Mouse (Mus musculus) heart, embryonic 11.5 days (tissue): ENCODE results near the gene Cst12. TPM values are rescaled to one million over a fixed set of nuclear protein-coding genes. Genes with fewer than 3 reads are reported as not detected.

Source experiments
- ATAC-seq: fragments of 200-750 bp; cut with Nextera tagmentation; replicated peaks from 2 replicates; pipeline ENCODE4 v1.8.0; 2017; ENCODE audit warnings: moderate library complexity; ENCODE audit not compliant: insufficient number of reproducible peaks, low FRiP score, low TSS enrichment
- H3K27ac ChIP-seq: fragments of 300-500 bp; sonication (generic); 2 replicates; pipeline ENCODE4 v1.5.1; 2014; ENCODE audit warnings: mild to moderate bottlenecking, low read depth, low read length
- H3K27me3 ChIP-seq: fragments of 300-500 bp; sonication (generic); 2 replicates; pipeline ENCODE4 v1.6.1; 2014; ENCODE audit warnings: mild to moderate bottlenecking, low read length, mixed read lengths; ENCODE audit not compliant: control insufficient read depth, insufficient read depth
- H3K36me3 ChIP-seq: fragments of 300-500 bp; sonication (generic); 2 replicates; pipeline ENCODE4 v1.6.1; 2014; ENCODE audit warnings: mild to moderate bottlenecking, low read length, moderate library complexity, mixed read lengths; ENCODE audit not compliant: control insufficient read depth, insufficient read depth
- H3K4me1 ChIP-seq: fragments of 300-500 bp; sonication (generic); 2 replicates; pipeline ENCODE4 v1.6.1; 2014; ENCODE audit warnings: low read length; ENCODE audit not compliant: control insufficient read depth, insufficient read depth
- H3K4me2 ChIP-seq: fragments of 300-500 bp; sonication (generic); 2 replicates; pipeline ENCODE4 v1.6.1; 2014; ENCODE audit warnings: mild to moderate bottlenecking, moderate library complexity
- H3K4me3 ChIP-seq: fragments of 300-500 bp; sonication (generic); 2 replicates; pipeline ENCODE4 v1.5.1; 2014; ENCODE audit warnings: low read depth, low read length
- H3K9ac ChIP-seq: fragments of 300-500 bp; sonication (generic); 2 replicates; pipeline ENCODE4 v1.6.1; 2014; ENCODE audit warnings: mild to moderate bottlenecking, low read depth, low read length, moderate library complexity
- H3K9me3 ChIP-seq: fragments of 300-500 bp; sonication (generic); replicated peaks from 2 replicates; pipeline ENCODE4 v1.6.1; 2016; ENCODE audit warnings: low read length; ENCODE audit not compliant: control insufficient read depth
- WGBS: fragments of 180-500 bp; shearing (Covaris S2); extraction: QIAGEN DNeasy Blood & Tissue Kit; methylation state at CpG from one replicate; pipeline ENCODE4 v1.1.7; 2014; ENCODE audit not compliant: insufficient replicate concordance; 5-methylcytosine and 5-hydroxymethylcytosine counted together
- polyA plus RNA-seq: library from polyadenylated mRNA; unstranded; fragments of >200 nt; fragmentation: Nextera tagmentation; extraction: Ambion mirVana; gene quantifications from 2 replicates; pipeline ENCODE4 v1.2.1, GENCODE M21; 2014

Cst12 gene
- polyA plus RNA-seq, 1 experiment from 2014 or later = not detected

DNA sequence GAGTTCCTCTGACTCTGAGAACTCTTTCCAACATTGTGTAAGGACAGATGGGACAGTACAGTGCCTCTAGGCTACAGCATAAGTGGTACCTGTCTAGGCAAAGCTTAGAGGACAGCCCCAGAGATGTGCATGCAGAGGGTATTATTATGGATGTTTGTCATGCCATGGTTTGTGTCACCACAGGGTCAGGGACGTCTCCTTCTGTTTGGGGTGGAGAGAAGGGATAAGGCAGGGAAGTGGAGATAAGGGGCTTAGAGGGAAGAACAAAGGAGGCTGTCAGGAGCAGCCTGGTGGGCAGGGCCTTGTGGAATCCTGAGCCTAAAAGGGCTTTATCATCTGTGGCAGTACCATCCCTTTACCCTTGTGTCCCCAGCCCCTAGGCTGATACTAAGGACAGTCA, 7.5 kb upstream of the Cst12 start, which contains the start of gene 8030411F24Rik:
TSS of gene 8030411F24Rik (plus strand) at position 301 of the 400 bp plus-strand sequence.
- H3K4me2 ChIP-seq = no peak within 1 kb of the TSS
- no peaks in the 10 kb centered on the region for H3K27me3 ChIP-seq
- H3K36me3 ChIP-seq = no peaks in the 10 kb centered on the region
- H3K27ac ChIP-seq = no peak within 1 kb of the TSS
- WGBS = 5% methylated on average over 1 of the region's 1 CpGs
- no peaks in the 10 kb centered on the region for H3K9me3 ChIP-seq
- no peak within 1 kb of the TSS for H3K4me3 ChIP-seq
- H3K4me1 ChIP-seq = no peaks in the 10 kb centered on the region
- no peak within 1 kb of the TSS for H3K9ac ChIP-seq
- ATAC-seq = no peak

DNA sequence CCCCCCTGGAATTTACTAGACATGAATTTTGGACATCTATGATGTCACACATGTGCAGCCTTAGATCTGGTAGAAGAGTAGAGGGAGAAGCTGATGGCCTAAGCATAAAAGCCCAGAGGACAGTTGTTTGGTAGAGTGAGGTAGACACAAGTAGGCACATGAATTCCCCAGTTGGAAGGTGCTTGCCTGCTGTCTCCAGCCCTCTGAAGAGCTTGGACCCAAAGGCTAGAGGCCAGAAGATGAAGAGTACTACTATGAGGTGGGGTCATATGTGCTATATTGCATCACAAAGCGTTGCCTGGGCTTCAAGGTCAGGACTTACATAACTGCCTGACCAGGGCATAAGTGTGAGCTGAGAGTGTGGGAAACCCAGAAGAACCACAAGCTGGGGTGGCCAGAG, 9.3 kb downstream of the Cst12 start, which contains the start of gene Cst8:
TSS of gene Cst8 (plus strand) at position 301 of the 400 bp plus-strand sequence.
- Histone ChIP-seq H3K9ac (no peak within 1 kb of the TSS), H3K36me3 (no peaks in the 10 kb centered on the region), H3K4me2 (no peak within 1 kb of the TSS), H3K27ac (no peak within 1 kb of the TSS), H3K9me3 (no peaks in the 10 kb centered on the region), H3K4me3 (no peak within 1 kb of the TSS), H3K4me1 (peaks cover 6% of the 10 kb centered on the region; the same call in 1 of the 2 replicates), H3K27me3 (no peaks in the 10 kb centered on the region)
- no peak for ATAC-seq
- WGBS = 84% methylated on average over 1 of the region's 1 CpGs

DNA sequence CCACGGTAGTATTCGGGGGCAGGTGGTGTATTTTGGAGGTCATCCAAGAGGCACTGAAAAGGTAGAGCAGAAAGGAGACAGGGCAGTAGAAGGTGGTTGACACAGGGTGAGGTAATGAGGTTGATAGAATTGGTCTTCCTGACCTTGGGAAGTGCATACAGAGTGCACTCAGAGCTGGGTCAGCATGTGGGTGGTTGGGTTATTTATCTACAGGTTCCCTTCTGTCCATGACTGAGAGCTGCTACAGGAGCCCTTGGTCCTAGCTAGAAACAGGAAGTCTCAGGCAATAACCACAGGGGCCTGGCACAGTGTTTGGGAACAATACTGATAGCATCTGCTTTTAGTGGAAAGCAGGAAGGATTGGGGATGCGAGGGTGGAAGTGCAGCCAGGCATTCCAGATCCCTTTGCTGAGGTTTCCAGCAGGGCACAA, 12.3 kb downstream of the Cst12 start:
- no peaks in the 10 kb centered on the region for H3K27me3 ChIP-seq
- 56% methylated on average over 3 of the region's 3 CpGs for WGBS
- no peak overlapping the region for H3K9ac ChIP-seq
- no peak overlapping the region for H3K27ac ChIP-seq
- H3K4me1 ChIP-seq = peaks cover 6% of the 10 kb centered on the region; the same call in 1 of the 2 replicates
- no peaks in the 10 kb centered on the region for H3K9me3 ChIP-seq
- ATAC-seq = no peak; the same call in 1 of the 2 replicates
- H3K4me2 ChIP-seq = no peak overlapping the region
- no peak overlapping the region for H3K4me3 ChIP-seq
- H3K36me3 ChIP-seq = no peaks in the 10 kb centered on the region

DNA sequence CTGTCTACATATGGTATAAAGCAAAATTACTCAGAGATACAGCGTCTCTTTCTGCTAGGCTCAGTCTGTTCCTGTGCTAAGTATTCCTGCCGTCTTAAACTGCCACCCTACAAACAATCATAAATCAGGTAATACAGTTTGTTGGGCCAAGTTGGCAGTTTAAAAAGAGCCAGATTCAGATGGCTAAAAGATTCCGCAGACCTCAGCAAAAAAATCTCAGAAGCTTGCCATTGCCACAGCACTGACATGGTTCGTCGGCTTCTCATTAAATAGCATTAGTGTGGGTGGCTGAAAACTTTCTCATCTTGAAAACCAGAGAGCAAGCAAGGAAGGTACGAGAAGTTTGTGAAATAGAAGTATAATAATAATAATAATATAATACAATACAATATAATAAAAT, 17.5 kb downstream of the Cst12 start:
- no peak overlapping the region for H3K4me3 ChIP-seq
- no peaks in the 10 kb centered on the region for H3K27me3 ChIP-seq
- H3K9me3 ChIP-seq = no peaks in the 10 kb centered on the region
- H3K9ac ChIP-seq = no peak overlapping the region
- no peaks in the 10 kb centered on the region for H3K36me3 ChIP-seq
- no peak overlapping the region for H3K27ac ChIP-seq
- H3K4me2 ChIP-seq = no peak overlapping the region
- ATAC-seq = no peak
- 77% methylated on average over 6 of the region's 6 CpGs for WGBS
- peaks cover under 1% of the 10 kb centered on the region; the same call in 1 of the 2 replicates for H3K4me1 ChIP-seq

DNA sequence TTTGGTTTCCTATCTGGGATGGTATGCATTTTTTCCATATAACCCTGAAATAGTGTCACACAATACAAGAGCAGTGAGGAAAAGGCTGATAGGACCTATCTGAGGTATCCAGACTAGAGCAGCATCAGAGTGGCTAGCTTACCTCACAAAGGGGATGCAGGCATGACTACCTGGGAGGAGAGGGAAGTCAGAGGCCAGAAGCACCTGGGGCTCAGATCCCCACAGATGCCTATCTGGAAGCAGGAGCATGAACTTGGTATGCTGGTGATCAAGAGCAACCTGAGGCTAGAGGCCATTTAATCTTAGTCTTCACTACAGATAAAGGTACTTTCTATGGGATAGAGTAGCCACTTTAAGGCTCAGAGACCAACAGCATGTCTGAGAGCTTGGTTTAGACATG, 30.7 kb downstream of the Cst12 start, which contains the start of gene Cst13:
TSS of gene Cst13 (plus strand) at position 173 of the 400 bp plus-strand sequence.
- ATAC-seq = no peak
- no peaks in the 10 kb centered on the region for H3K36me3 ChIP-seq
- H3K4me3 ChIP-seq = no peak within 1 kb of the TSS

DNA sequence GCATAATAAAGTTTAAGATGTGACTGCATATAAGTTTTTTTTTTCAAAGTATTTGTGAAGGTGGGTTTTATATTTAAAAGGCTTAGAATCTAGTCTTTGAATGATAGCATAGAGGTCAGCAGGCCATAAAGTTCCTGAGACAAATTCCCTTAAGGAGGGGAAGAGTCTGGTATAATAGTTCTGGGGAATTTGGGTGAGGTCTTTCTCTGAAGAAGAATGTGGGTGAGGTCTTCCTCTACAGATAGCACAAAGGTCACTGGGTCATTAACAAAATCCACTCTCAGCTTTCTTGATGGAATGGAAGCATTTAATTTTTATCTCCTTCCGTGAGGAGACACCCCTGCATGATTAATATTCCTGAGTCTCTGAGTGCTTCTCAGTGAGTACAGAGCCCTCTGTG, 36.8 kb downstream of the Cst12 start:
- Histone ChIP-seq H3K4me2 (no peak overlapping the region), H3K4me1 (no peaks in the 10 kb centered on the region), H3K27me3 (no peaks in the 10 kb centered on the region), H3K27ac (no peak overlapping the region), H3K9ac (no peak overlapping the region), H3K36me3 (no peaks in the 10 kb centered on the region), H3K4me3 (no peak overlapping the region), H3K9me3 (no peaks in the 10 kb centered on the region)
- 47% methylated on average over 1 of the region's 1 CpGs for WGBS
- ATAC-seq = no peak

More for the DNA sequence above, 30.7 kb downstream of the Cst12 start, which contains the start of gene Cst13:
- Histone ChIP-seq H3K4me1 (no peaks in the 10 kb centered on the region), H3K27me3 (no peaks in the 10 kb centered on the region), H3K27ac (no peak within 1 kb of the TSS), H3K9ac (no peak within 1 kb of the TSS), H3K9me3 (no peaks in the 10 kb centered on the region), H3K4me2 (no peak within 1 kb of the TSS)

DNA sequence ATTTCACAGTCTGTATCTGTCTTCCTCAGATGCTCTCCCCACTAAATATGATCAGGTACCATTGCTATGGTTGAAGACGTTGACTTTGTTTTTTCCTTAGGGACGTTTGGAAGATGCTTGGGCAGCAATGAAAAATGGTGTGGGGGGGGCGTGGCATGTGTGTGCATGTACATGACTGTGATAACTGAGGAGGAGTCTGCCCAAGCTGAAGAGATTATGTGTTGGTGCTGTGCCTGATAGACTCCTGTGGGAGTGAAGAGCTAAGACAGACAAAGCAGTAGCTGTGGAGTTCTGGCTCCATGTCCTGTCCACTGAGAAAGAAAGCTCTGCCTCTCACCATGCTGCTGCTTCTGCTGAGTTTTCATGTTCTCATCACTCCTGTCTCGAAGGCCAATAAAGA, 45.8 kb downstream of the Cst12 start, which contains the start of gene Cst9:
TSS of gene Cst9 (plus strand) at position 236 of the 400 bp plus-strand sequence.
- Histone ChIP-seq H3K4me3 (no peak within 1 kb of the TSS), H3K27me3 (no peaks in the 10 kb centered on the region), H3K36me3 (no peaks in the 10 kb centered on the region), H3K4me1 (no peaks in the 10 kb centered on the region), H3K27ac (no peak within 1 kb of the TSS), H3K4me2 (no peak within 1 kb of the TSS), H3K9me3 (no peaks in the 10 kb centered on the region), H3K9ac (no peak within 1 kb of the TSS)
- ATAC-seq = no peak
- 58% methylated on average over 4 of the region's 4 CpGs for WGBS

DNA sequence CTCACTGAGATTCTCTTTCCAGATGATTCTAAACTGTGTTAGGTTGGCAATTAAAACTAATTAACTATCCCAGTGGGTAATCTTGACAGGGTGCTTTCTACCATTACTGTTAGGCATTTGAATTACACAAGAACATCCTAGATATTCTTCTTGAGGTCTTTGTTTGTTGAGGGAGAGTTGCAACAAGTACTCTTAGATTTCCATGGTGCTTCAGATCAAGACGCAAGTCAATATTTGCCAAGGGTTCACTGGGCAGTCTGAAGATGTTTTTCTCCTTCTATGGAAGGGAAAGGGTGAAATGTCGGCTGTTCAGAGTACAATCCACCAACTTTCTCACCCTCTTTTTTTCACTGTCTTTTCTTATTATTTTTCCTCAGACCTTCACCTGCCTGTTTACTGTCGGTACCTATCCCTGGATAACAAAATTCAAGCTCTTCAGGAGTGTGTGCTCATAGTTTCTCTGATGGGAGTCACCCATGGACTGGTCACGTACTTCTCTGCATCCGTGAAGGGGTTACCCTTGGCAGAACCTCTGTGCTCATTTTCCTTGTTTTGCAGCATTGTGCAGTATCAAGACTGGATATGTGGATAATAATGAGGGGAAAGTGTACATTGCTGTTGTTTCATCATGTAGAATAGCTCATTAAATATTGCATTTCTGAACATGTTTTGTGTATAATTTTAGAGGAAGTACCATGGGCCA, 49.1 kb downstream of the Cst12 start:
- H3K4me3 ChIP-seq = no peak overlapping the region
- H3K4me1 ChIP-seq = no peaks in the 10 kb centered on the region
- no peak overlapping the region for H3K4me2 ChIP-seq
- no peaks in the 10 kb centered on the region for H3K27me3 ChIP-seq
- no peak overlapping the region for H3K27ac ChIP-seq
- H3K9me3 ChIP-seq = no peaks in the 10 kb centered on the region
- H3K9ac ChIP-seq = no peak overlapping the region
- ATAC-seq = no peak
- 78% methylated on average over 5 of the region's 5 CpGs for WGBS
- H3K36me3 ChIP-seq = no peaks in the 10 kb centered on the region

- no peaks in the 10 kb centered on the region for H3K9me3 ChIP-seq
- no peak overlapping the region for H3K4me2 ChIP-seq
- H3K27ac ChIP-seq = no peak overlapping the region
- no peak overlapping the region for H3K9ac ChIP-seq
- no peaks in the 10 kb centered on the region for H3K4me1 ChIP-seq
- no peaks in the 10 kb centered on the region for H3K36me3 ChIP-seq
- H3K4me3 ChIP-seq = no peak overlapping the region
- ATAC-seq = no peak
- H3K27me3 ChIP-seq = no peaks in the 10 kb centered on the region
- 47% methylated on average over 2 of the region's 2 CpGs for WGBS
These were observed 50.1 kb downstream of the Cst12 start for GRCm38 (mm10) chr2:148839224-148839623.
